Mouse (Mus musculus) neural tube, embryonic 14.5 days (tissue): ENCODE measurements around the gene Calml3. TPM values are rescaled to one million over a fixed set of nuclear protein-coding genes. Genes with fewer than 3 reads are reported as not detected.

ENCODE experiments used
- ATAC-seq: fragments of 200-750 bp; cut with Nextera tagmentation; 2 replicates; pipeline ENCODE4 v1.8.0; 2017; ENCODE audit warnings: low read depth, mild to moderate bottlenecking, moderate TSS enrichment, moderate library complexity
- H3K27ac ChIP-seq: fragments of 300-500 bp; sonication (generic); 2 replicates; pipeline ENCODE4 v1.5.1; 2014; ENCODE audit warnings: low read depth, mild to moderate bottlenecking, control low read depth, low read length, moderate library complexity, mixed read lengths
- H3K27me3 ChIP-seq: fragments of 300-500 bp; sonication (generic); 2 replicates; pipeline ENCODE4 v1.6.1; 2014; ENCODE audit warnings: low read length; ENCODE audit not compliant: control insufficient read depth, insufficient read depth
- H3K36me3 ChIP-seq: fragments of 300-500 bp; sonication (generic); 2 replicates; pipeline ENCODE4 v1.6.1; 2014; ENCODE audit warnings: low read length, mixed read lengths; ENCODE audit not compliant: control insufficient read depth, insufficient read depth
- H3K4me1 ChIP-seq: fragments of 300-500 bp; sonication (generic); 2 replicates; pipeline ENCODE4 v1.6.1; 2014; ENCODE audit warnings: low read length; ENCODE audit not compliant: control insufficient read depth, insufficient read depth
- H3K4me2 ChIP-seq: fragments of 300-500 bp; sonication (generic); 2 replicates; pipeline ENCODE4 v1.6.1; 2014; ENCODE audit warnings: mild to moderate bottlenecking, low read depth, low read length, control low read depth
- H3K4me3 ChIP-seq: fragments of 300-500 bp; sonication (generic); 2 replicates; pipeline ENCODE4 v1.5.1; 2014; ENCODE audit warnings: low read depth, low read length, control low read depth, mixed read lengths
- H3K9ac ChIP-seq: fragments of 300-500 bp; sonication (generic); replicated peaks from 2 replicates; pipeline ENCODE4 v1.6.1; 2014; ENCODE audit warnings: low read depth, mild to moderate bottlenecking, control low read depth, low read length, mixed read lengths
- H3K9me3 ChIP-seq: fragments of 300-500 bp; sonication (generic); 2 replicates; pipeline ENCODE4 v1.6.1; 2016; ENCODE audit warnings: low read length; ENCODE audit not compliant: control insufficient read depth
- WGBS: fragments of 180-500 bp; shearing (Covaris S2); extraction: QIAGEN DNeasy Blood & Tissue Kit; methylation state at CpG from one replicate; pipeline ENCODE4 v1.1.7; 2014; 5-methylcytosine and 5-hydroxymethylcytosine counted together
- polyA plus RNA-seq: library from polyadenylated mRNA; unstranded; fragments of >200 nt; fragmentation: Nextera tagmentation; extraction: Ambion mirVana; gene quantifications from 2 replicates; pipeline ENCODE4 v1.2.1, GENCODE M21; 2014

The Calml3 gene
- polyA plus RNA-seq, 1 experiment from 2014 or later = not detected

DNA sequence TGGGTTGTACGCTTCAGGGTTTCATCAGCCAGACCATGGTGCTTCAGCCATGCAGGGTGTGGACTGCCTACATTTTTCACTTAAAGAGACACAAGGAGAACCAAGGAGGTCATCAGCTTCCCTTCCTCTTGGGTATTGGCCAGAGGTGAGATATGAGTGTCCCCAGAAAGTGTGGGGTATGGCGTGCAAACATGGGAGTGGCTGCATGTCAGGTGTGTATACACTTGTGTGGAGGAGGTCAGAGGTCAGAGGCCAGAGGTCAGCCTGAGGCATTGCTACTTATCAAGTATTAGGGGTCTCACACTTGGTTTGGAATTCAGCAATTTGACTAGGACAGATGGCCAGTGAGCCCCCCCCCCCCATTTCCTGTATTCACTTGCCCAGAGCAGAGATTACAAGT is 15.5 kb downstream of the Calml3 start:
- ATAC-seq = no peak
- no peak overlapping the region for H3K9ac ChIP-seq
- H3K9me3 ChIP-seq = no peaks in the 10 kb centered on the region
- H3K4me1 ChIP-seq = no peaks in the 10 kb centered on the region
- no peaks in the 10 kb centered on the region for H3K27me3 ChIP-seq
- H3K27ac ChIP-seq = no peak overlapping the region
- H3K36me3 ChIP-seq = no peaks in the 10 kb centered on the region
- H3K4me3 ChIP-seq = no peak overlapping the region
- 79% methylated on average over 2 of the region's 2 CpGs for WGBS
- H3K4me2 ChIP-seq = no peak overlapping the region

DNA sequence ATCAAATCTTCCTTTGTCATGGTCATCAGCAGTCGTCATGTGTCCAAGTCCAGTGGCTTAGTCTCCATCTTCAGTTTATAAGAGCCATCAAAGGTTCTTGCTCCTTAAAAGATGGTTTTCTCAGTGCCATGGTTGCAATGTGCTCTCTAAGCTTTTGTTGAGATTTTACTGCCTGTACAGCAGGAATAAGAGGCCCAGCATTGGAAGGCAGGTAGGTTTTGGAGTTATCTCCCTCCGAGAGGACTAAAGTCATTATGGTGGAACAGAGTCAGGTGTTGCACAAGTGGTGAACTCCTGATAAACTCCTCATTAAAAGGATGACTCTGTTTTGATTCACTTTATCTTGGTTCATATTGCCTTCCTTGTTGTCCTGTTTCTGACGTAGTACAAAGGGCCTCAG is 16.5 kb downstream of the Calml3 start:
- H3K36me3 ChIP-seq = no peaks in the 10 kb centered on the region
- no peak overlapping the region for H3K4me3 ChIP-seq
- no peak overlapping the region for H3K4me2 ChIP-seq
- H3K27me3 ChIP-seq = no peaks in the 10 kb centered on the region
- no peak overlapping the region for H3K9ac ChIP-seq
- no peaks in the 10 kb centered on the region for H3K4me1 ChIP-seq
- 93% methylated on average over 3 of the region's 3 CpGs for WGBS
- no peak overlapping the region for H3K27ac ChIP-seq
- H3K9me3 ChIP-seq = no peaks in the 10 kb centered on the region
- ATAC-seq = no peak

DNA sequence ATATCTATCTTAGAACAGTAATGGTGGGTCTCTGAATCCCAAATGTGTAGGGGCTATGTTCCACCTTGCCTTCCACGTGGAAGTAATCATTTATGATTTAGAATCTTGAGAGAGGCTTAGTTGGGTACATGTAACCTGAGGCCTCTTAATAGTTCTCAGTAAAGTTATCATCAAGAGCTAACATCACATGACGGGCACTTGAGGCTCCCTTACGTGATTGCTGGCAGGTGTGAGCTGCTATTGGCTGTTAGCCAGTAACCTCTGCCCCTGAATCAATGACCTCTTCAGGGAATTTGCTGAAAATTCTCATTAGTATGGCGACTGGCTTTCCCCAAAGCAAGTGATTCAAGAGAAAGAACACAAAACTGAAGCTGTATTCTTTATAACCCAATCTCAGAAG is 17.0 kb downstream of the Calml3 start:
- H3K4me3 ChIP-seq = no peak overlapping the region
- H3K4me2 ChIP-seq = no peak overlapping the region
- 73% methylated on average over 4 of the region's 4 CpGs for WGBS
- no peaks in the 10 kb centered on the region for H3K9me3 ChIP-seq
- no peaks in the 10 kb centered on the region for H3K27me3 ChIP-seq
- no peak overlapping the region for H3K9ac ChIP-seq
- H3K4me1 ChIP-seq = no peaks in the 10 kb centered on the region
- H3K36me3 ChIP-seq = no peaks in the 10 kb centered on the region
- H3K27ac ChIP-seq = no peak overlapping the region
- ATAC-seq = no peak

DNA sequence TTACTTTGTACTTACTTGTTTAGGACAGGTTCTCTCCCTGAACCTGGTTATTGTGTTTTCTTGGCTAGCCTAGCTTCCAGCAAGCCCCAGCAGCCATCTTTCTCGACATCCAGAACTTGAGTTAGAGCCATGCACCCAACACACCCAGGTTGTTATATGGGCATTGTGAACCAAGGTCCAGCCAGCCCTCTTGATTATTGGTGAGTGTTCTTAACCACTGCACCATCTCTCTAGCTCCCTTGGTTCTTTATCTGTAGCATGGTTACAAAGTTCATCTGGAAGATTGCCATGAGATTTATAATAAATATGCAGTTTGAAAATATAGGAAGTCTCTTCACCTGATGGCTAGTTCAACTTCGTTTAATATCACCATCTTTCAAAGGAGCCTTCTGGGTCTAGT is 20.5 kb downstream of the Calml3 start:
- no peaks in the 10 kb centered on the region for H3K27me3 ChIP-seq
- H3K9ac ChIP-seq = no peak overlapping the region
- no peak overlapping the region for H3K4me2 ChIP-seq
- no peaks in the 10 kb centered on the region for H3K9me3 ChIP-seq
- no peak overlapping the region for H3K27ac ChIP-seq
- H3K4me3 ChIP-seq = no peak overlapping the region
- WGBS = 85% methylated on average over 2 of the region's 2 CpGs
- ATAC-seq = no peak
- H3K4me1 ChIP-seq = no peaks in the 10 kb centered on the region
- H3K36me3 ChIP-seq = no peaks in the 10 kb centered on the region

DNA sequence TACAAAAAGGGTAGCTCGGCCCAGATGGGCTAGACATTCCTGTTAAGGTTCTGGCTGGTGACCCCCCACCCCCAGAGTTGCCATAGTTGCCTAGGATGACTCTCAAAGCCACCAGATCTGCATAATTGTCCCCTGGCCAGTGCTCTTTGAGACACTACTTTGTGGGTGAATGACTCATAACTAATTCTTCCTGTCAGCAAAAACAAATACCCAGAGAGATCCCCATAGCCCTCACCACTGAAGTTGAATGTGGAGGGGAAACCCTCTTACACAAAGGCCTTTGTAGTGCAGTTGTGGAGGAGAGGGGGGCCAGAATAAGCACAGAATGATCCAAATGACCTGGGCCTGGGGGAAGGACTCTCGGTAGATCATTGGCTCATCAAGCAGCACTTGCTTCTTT is 21.6 kb downstream of the Calml3 start:
- Histone ChIP-seq H3K4me3 (no peak overlapping the region), H3K27ac (no peak overlapping the region), H3K9me3 (no peaks in the 10 kb centered on the region), H3K27me3 (no peaks in the 10 kb centered on the region), H3K4me2 (no peak overlapping the region), H3K9ac (no peak overlapping the region), H3K36me3 (no peaks in the 10 kb centered on the region), H3K4me1 (no peaks in the 10 kb centered on the region)
- WGBS = 5% methylated on average over 2 of the region's 2 CpGs
- peak; percentile 17; the same call in 1 of the 2 replicates for ATAC-seq

DNA sequence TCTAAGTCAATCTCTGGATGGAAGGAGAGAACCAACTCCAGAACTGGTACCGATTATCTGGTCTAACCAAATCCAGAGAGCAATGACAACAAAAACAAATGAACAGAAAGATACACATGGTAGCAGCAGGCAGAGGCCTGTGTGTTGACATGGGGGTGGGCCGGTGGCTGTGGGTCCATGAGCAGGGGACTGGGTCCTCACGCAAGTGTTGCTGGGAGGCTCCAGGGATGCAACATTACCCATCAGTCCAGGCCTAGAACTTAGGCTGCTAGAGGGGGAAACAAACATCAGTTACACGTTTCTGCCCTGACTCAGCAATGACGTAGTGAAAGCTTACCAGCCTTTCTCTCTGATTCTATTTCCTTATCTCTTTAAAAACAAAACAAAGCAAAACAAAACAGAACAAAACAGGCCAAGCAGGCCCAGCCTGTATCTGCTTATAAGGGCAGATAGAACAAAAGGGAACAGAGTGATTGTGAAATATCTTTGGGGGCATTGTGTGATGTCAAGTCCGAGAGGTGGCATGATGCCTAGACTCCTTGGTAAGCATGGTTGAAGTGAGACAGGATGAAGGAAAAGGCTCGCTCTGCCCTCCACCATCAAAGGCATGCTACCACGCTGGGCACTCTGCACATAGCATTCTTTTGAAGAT is 24.4 kb downstream of the Calml3 start:
- H3K9me3 ChIP-seq = no peaks in the 10 kb centered on the region
- WGBS = 90% methylated on average over 8 of the region's 8 CpGs
- no peaks in the 10 kb centered on the region for H3K36me3 ChIP-seq
- H3K27ac ChIP-seq = no peak overlapping the region
- H3K4me1 ChIP-seq = no peaks in the 10 kb centered on the region
- no peak overlapping the region for H3K9ac ChIP-seq
- H3K27me3 ChIP-seq = no peaks in the 10 kb centered on the region
- no peak overlapping the region for H3K4me3 ChIP-seq
- no peak overlapping the region for H3K4me2 ChIP-seq
- no peak for ATAC-seq

DNA sequence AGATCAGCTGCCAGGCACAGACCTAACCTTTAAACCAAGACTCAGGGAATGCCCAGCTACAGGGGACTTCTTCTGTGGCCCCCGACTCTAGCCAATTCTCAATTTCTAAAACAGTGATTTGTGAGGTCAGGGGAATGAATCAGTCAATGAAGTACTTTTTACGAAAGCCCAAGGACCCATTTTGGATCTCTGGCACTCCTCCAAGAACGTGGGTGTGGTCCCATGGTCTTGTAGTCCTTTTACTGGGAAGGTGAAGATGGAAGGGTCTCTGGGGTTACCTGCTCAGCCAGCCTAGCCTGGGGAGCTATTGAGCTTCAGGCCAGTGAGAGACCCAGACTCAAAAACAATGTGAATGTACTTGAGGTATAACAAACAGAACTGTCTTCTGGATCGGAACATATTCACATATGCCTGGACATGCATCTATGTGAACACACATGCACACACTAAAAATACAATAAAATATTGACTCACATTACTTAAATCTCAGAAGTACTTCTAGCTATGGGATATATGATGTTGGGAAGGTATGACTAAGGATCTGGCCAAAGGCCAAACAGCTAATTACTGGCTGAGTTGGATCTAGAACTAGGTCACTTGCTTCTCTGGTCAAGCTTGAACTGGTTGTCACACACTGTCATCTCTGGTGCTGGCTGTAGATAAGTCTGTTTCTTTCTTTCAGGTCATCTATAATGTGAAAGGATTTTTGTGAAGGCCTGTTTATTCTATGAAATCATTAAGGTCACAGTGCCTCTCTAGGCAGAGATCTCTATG is 25.3 kb downstream of the Calml3 start:
- Histone ChIP-seq H3K9me3 (no peaks in the 10 kb centered on the region), H3K36me3 (no peaks in the 10 kb centered on the region), H3K4me2 (no peak overlapping the region), H3K27ac (no peak overlapping the region), H3K4me1 (no peaks in the 10 kb centered on the region), H3K27me3 (no peaks in the 10 kb centered on the region), H3K9ac (no peak overlapping the region), H3K4me3 (no peak overlapping the region)
- no peak for ATAC-seq
- WGBS = 77% methylated on average over 4 of the region's 4 CpGs

DNA sequence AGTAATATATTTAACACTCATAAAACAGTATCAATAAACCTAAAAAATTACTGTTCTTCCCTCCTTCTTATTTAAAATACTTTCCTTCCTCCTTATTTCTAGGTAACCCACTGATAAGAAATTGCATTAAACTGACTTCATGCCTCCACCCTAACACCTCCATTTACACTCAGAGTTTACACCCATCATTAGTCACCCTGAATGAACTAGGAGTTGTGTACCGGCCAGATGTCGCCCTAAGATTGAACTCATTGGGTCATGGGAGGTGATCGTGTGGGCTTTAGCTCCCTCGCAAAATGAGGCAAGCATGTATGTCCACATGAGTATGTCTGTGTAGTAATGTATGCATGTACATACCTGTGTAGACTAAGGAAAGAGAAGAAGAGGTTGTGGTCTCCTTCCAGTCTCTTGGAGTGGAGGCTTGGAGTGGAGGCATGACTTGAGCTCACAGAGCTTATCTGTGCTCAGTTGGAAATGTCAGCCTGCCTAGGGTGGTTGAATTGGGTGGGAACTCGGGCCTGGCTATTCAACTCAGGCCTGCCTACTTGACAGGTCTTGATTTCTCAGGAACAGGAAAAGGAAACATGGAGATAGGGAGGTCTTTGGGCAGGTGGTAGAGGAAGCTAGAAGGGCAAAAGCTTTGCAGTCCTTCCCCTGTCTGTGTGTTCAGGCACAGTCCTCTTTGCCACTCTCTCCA is 26.8 kb downstream of the Calml3 start:
- ATAC-seq = no peak
- H3K4me2 ChIP-seq = no peak overlapping the region
- no peaks in the 10 kb centered on the region for H3K36me3 ChIP-seq
- no peaks in the 10 kb centered on the region for H3K4me1 ChIP-seq
- no peak overlapping the region for H3K4me3 ChIP-seq
- H3K9ac ChIP-seq = no peak overlapping the region
- no peaks in the 10 kb centered on the region for H3K27me3 ChIP-seq
- no peaks in the 10 kb centered on the region for H3K9me3 ChIP-seq
- no peak overlapping the region for H3K27ac ChIP-seq
- 87% methylated on average over 5 of the region's 5 CpGs for WGBS

DNA sequence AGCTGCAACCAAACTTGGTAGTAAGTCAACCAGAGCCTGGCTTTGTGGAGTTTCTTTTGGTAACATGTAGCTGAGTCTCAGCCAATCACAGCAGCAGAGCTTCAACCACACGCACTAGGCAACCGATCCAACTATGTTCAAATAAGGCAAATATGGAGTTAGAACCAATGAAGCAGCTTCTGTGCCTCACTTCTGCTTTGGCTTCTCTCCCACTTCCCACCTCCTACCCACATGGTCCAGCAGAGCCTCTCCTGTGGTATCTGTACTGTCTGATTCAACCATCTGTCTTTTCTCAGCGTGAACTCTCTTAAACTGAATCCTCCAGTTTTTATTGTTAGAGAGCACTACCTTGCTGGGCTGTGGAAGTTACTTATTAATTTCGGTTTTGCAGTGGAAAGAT is 27.7 kb downstream of the Calml3 start:
- Histone ChIP-seq H3K27me3 (no peaks in the 10 kb centered on the region), H3K9me3 (no peaks in the 10 kb centered on the region), H3K9ac (no peak overlapping the region), H3K27ac (no peak overlapping the region), H3K4me3 (no peak overlapping the region), H3K4me1 (no peaks in the 10 kb centered on the region), H3K36me3 (no peaks in the 10 kb centered on the region), H3K4me2 (no peak overlapping the region)
- WGBS = 93% methylated on average over 4 of the region's 4 CpGs
- ATAC-seq = no peak
